Comparison of ENCODE assay signal across 8 mouse cellular contexts in genomic region chr13:3636797-3637196, GRCm38 (mm10). TPM values are rescaled to one million over a fixed set of nuclear protein-coding genes. Genes with fewer than 3 reads are reported as not detected.
DNase-seq lines count a peak whose midpoint lies in the region.

No protein-coding gene starts in this region.

- intact Hi-C loops in left cerebral cortex, postnatal 36 days (cut with DNase I), result no loop called here

- DNase-seq in heart, adult 18-20 months, result peak; percentile 40 to 52
- no peak for DNase-seq in heart, postnatal 4 days
- DNase-seq in adrenal gland, postnatal 14 days, result peak; percentile 27
- peak; percentile 36 to 50 for DNase-seq in kidney, postnatal 36 days
- DNase-seq in ovary, postnatal 14 days (ENCODE audit: low spot score), result peak; percentile 13
- no peak for DNase-seq in layer of hippocampus, postnatal 10 days (ENCODE audit: low spot score in 2 of 2)
- DNase-seq in left cerebral cortex, adult 9 months (ENCODE audit: low spot score in 2 of 2), result no peak
- DNase-seq in left cerebral cortex, postnatal 36 days (ENCODE audit: low spot score in 2 of 2), result no peak

RNA-seq across cellular contexts. Expression of gene Asb13, which starts 3.0 kb away (rescaled TPM):
- 1 to 10 TPM; 7.0 to 9.7 TPM for total RNA-seq in heart, adult 18-20 months (2021)
- 1 to 10 TPM; 5.4 to 8.4 TPM for total RNA-seq in heart, postnatal 4 days (2021)
- total RNA-seq in adrenal gland, postnatal 14 days (2021), result 11.6 and 12.5 TPM in 2 replicates
- 10 to 100 TPM; 24.3 to 27.1 TPM for total RNA-seq in layer of hippocampus, postnatal 10 days (2021)
- 10 to 100 TPM; 47.6 to 51.9 TPM for total RNA-seq in left cerebral cortex, postnatal 36 days (2021)

RNA-seq across cellular contexts. Expression of gene Fam208b, which starts 25.9 kb away (rescaled TPM):
- total RNA-seq in heart, adult 18-20 months (2021), result 10 to 100 TPM; 10.7 to 11.6 TPM
- 10 to 100 TPM; 20.8 to 22.1 TPM for total RNA-seq in heart, postnatal 4 days (2021)
- 22.1 and 27.9 TPM in 2 replicates for total RNA-seq in adrenal gland, postnatal 14 days (2021)
- 10 to 100 TPM; 26.1 to 27.9 TPM for total RNA-seq in layer of hippocampus, postnatal 10 days (2021)
- 10 to 100 TPM; 23.2 to 29.2 TPM for total RNA-seq in left cerebral cortex, postnatal 36 days (2021)

Comparison
In these comparisons a context has a peak if more than half of its experiments do, and no peak if none do; other contexts are left out.
1. DNase-seq: peak in heart, adult 18-20 months (2 of 2), adrenal gland, postnatal 14 days (single experiment), kidney, postnatal 36 days (2 of 2) and ovary, postnatal 14 days (single experiment); none in heart, postnatal 4 days (single experiment), layer of hippocampus, postnatal 10 days (0 of 2), left cerebral cortex, adult 9 months (0 of 2) and left cerebral cortex, postnatal 36 days (0 of 2).